Mouse (Mus musculus): ENCODE results near the gene Jaml. TPM values are rescaled to one million over a fixed set of nuclear protein-coding genes. Genes with fewer than 3 reads are reported as not detected.
"Not testable (repeated sequence)": the region's sequence is repeated elsewhere in the genome, so short reads cannot be mapped to it uniquely, and the experiment has no call there.

The Jaml gene
- total RNA-seq (2021), result 1 to 10 TPM in 1 of 2 experiments, under 1 TPM in 1; 0.40 to 1.4 TPM
- long read RNA-seq, experiment 1, result 0 reads
- long read RNA-seq, experiment 2, result 0 reads

- peak in 1 of 2 experiments; percentile 14 for DNase-seq
These were observed at the start of gene Jaml for GRCm38 (mm10) chr9:45079011-45079410. Gene Jaml, plus strand, starts transcription at chr9:45079183.

GRCm38 (mm10) chr9:45030341-45030740 lies 48.6 kb upstream of the Jaml start:
- no peak for DNase-seq

DNA sequence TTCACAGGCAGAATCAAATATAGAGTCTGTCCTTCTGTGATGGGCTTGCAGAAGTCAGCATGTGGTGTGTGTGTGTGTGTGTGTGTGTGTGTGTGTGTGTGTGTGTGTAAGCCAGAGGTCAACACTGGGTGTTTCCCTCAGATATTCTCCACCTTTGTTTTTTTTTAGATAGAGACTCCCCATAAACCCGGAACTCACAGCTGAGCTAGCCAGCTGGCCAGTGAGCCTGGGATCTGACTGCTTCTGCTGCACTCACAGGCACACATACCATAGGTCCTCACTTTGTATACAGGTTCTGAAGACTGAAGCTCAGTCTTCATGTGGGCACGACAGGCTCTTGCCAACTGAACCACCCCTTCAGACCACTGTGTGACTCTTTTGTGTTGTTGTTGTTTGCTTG lies 46.7 kb upstream of the Jaml start:
- no peak for DNase-seq

GRCm38 (mm10) chr9:45034526-45034925 lies 44.5 kb upstream of the Jaml start:
- no peak for DNase-seq

- DNase-seq, result not testable (repeated sequence)
These were observed 41.2 kb upstream of the Jaml start for GRCm38 (mm10) chr9:45037803-45038202.

- no peak for DNase-seq
These were observed 39.5 kb upstream of the Jaml start, which contains the start of gene Mpzl2 for GRCm38 (mm10) chr9:45039499-45039898. Gene Mpzl2, plus strand, starts transcription at chr9:45039799.

GRCm38 (mm10) chr9:45040066-45040845 lies 38.7 kb upstream of the Jaml start:
- DNase-seq, result peak in 1 of 2 experiments; percentile 7

DNA sequence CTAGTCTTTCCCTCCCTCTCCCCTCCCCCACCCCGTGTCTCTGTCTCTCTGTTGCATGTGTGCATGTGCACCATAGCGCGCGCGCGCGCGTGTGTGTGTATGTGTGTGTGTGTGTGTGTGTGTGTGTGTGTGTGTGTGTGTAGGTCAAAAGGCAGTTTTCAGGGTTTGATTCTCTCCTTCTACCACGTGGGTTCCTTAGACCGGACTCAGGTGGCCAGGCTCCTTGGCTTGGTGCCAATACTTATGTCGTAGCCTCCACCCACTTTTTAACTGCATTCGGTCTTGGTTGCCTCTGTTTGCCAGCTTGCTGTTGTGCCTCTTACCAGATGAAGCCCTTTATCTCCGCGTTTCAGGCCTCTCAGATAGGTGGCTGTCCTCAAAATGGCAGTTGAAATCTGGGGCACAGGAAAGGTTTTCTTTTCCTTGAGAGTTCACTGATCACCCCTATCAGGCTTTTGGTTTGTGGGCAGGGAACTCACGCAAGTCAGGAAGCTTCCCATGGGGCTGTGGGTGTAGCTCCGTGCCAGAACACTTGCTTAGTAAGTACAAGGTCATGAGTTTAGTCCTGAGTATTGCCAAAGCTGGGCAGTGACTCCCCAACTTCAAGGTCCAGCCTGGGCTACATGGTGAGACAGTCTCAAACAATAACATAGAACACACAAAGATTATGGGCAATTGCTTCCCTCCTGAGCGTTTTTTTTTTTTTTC lies 37.7 kb upstream of the Jaml start:
- peak; percentile 7 to 22 for DNase-seq

DNA sequence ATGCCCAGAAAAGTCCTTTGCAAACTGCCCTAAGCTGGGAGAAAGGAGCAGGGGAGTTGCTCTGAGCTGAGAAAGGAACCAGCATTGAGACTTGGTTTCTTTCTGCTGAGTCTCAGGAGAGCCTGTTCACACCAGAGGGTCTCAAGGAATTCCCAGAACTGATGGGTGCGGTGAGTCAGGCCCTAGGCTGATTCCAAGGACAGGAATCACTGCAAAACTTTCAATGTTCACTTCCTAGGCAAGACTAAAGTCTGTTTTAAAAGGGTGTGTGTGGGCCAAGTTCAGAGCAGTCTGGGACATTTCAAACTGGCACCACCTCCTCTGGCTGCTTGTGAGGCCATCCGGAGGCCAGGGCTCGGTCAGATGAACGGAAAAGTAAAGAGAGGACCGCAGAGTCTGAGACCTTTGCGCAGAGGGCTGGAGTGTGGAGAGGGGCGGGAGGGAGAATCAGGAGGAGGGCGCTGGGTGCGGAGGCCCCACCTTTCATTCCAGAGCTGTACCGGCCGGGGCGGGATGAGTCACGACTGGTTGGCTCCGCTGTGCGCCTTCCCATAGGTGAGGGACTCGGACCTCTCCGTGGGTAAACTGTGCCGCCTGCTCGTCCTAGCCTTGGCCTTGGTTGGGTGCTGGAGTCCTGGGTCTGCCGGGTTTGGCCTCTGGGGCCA lies 36.8 kb upstream of the Jaml start:
- DNase-seq, result peak; percentile 38 to 53

DNA sequence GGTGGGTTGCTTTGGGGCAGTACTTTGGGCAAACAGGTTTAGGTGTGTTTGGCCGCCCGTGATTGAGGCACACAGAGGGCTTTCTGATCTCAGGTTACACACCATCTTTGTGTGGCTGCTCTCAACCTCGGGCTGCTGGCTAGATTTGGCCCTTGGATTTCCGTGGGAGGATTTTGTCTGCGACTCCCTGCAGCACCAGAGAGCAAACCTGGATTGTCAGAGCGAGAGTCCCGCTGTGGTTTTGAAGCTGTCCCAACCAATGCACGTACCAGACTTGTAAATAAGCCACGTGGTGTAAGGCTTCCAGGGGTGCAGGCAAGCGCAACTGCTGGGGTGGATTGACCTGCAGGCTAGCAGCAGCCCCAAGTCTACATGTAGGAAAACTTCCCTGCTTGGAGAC lies 36.0 kb upstream of the Jaml start:
- DNase-seq, result peak in 1 of 2 experiments; percentile 17

DNA sequence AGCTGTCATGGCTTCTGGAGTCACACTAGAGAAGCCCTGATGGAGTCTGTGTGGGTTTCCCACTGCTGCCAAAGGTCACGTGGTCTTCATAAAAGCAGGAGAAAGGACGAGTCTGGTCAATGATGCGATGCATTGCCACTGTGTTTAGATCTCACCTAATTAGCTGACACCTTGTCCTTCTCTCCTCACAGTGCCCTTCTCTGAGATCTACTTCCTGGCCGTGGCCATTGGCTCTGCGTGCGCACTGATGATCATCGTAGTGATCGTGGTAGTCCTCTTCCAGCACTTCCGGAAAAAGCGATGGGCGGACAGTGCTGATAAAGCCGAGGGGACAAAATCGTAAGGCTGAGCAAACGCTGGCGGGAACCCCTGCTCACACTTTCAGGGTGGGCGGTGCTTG lies 32.0 kb upstream of the Jaml start:
- DNase-seq, result no peak

DNA sequence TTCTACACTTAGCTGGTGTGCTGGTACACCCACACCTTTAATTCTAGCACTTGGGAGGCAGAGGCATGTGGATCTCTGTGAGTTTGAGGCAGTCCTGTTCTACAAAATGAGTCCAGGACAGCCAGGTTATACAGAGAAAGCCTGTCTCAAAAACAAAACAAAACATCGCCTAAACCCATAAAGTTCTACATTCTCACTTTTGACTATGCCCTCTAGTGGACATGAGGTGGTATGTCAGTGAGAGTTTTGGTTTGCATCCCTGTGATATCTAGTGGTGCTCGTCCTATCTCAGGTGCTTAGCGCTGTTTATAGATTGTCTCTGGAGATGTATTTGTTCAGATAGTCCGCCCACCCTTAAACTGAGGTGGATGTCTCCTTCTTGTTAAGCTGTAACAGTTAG lies 30.5 kb upstream of the Jaml start:
- DNase-seq, result peak in 1 of 2 experiments; percentile 45

- DNase-seq, result no peak
These were observed 29.3 kb upstream of the Jaml start for GRCm38 (mm10) chr9:45049731-45050130.

GRCm38 (mm10) chr9:45050301-45050700 lies 28.7 kb upstream of the Jaml start:
- no peak for DNase-seq

GRCm38 (mm10) chr9:45055082-45055713 lies 23.8 kb upstream of the Jaml start, which contains the start of gene Mpzl3:
Gene Mpzl3, plus strand, starts transcription at chr9:45055186.
- peak; percentile 69 to 84 for DNase-seq

DNA sequence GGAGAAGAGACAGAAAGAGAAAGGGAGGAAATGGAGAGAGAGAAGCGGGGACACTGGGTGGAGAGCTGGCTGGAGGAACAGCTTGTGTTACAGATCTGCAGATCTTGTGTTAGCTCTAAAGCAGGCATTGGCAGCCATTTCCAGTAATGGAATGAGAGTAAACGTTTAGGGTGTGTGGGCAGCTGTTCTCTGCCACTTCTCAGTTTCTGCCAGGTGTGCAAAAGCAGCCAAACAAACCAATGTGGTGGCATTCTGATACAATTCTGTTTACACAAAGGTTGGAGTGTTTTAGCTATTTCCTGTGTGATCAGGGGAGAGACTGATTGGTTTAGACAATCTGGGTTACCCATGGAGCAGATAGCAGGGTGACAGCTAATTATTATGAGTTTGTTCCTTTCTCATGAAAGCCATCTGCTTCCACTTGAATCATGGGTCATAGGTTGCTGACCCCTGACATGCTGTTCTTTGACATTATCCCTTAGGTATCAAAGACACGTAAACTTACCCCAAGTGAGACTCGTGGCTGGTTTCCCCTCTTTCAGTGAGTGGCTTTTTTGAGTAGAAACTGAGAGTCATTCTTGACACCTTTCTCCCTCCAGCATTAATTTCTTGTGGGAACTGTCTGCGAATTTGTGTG lies 20.6 kb upstream of the Jaml start:
- DNase-seq, result no peak

GRCm38 (mm10) chr9:45060151-45060550 lies 18.8 kb upstream of the Jaml start:
- no peak for DNase-seq

DNA sequence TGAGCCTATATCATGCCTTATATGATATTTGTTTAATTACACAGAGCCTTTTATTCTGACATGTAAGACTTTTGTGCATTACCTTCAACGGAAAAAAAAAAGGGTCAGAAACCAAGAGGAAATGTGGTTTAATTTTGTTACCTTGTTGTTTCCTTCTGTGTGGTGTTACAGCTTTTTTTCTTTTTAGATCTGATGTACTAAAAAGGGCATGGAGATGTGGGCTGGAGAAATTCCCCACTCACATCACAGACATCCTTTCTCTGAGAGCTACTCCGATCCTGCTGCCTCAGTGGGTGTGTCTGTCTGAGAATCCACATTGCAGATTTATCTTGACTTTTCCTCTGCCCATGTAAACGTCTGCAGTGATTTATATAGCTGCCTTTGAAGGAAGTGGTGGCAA lies 16.3 kb upstream of the Jaml start:
- no peak for DNase-seq

DNA sequence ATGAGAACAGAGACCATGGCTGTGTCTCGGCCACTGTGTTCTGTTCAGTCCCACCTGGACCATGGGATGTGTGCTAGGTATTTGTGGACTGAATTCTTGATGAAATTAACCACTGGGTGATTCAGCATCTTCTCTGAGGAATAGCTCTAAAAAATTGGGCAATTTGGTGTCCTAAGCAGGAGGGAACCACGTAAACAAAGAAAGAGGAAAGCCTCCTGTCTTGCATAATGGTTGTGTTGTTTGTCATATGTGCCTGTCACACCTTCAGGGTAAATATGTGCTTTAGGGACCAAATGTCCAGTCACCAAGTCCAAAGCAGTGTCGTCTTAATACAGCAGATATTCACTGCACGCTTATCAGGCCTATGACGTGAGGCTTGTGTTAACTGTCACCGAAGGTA lies 14.6 kb upstream of the Jaml start:
- no peak for DNase-seq

DNA sequence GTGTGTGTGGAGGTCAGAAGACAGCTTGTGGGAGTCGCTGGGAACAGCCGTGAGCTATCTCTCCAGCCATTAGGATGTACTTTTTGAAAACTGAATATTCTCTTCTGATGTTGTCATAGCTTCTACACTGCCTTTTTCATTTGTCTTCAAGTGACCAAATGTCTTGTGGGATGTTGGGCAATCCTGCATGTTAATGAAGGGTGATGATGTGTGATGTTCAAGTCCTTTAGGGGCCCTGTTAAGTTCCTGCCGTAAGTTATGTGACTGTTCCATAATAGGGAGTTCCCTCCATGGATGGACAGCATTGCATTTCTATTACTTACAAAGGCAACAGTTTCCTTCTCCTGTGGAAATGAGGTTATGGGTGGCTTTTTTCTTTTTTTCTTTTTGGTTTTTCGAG lies 12.2 kb upstream of the Jaml start:
- DNase-seq, result no peak

- DNase-seq, result no peak
These were observed 7.2 kb upstream of the Jaml start for GRCm38 (mm10) chr9:45071800-45072199.

GRCm38 (mm10) chr9:45077859-45078258 lies 1.1 kb upstream of the Jaml start:
- no peak for DNase-seq

All from heart, adult 18-20 months (tissue).